17 mouse cellular contexts compared by ENCODE assay signal in genomic region chr1:76453160-76453710, GRCm38 (mm10).
"Had no signal": no experiment of that assay in that cellular context is flagged by ENCODE, and none has a peak within 500 bp of the region (broad histone marks: within the 10 kb centered on the region; RNA-seq: fewer than 3 reads in every experiment).

No protein-coding gene starts in this region.

- H3K4me2 ChIP-seq: liver, embryonic 13.5 days; neural tube, embryonic 12.5 days; neural tube, embryonic 15.5 days; stomach, embryonic 15.5 days had no signal

- H3K36me3 ChIP-seq: liver, embryonic 13.5 days; neural tube, embryonic 12.5 days; neural tube, embryonic 15.5 days; stomach, embryonic 15.5 days had no signal

- H3K27me3 ChIP-seq: liver, embryonic 13.5 days; neural tube, embryonic 12.5 days; neural tube, embryonic 15.5 days; stomach, embryonic 15.5 days had no signal

- DNase-seq: kidney, adult 2 months; kidney, postnatal 10 days; kidney, postnatal 36 days; layer of hippocampus, postnatal 36 days; liver, embryonic 13.5 days; lung, adult 2 months; lung, postnatal 14 days; lung, postnatal 4 days; right cerebral cortex, adult 18-20 months; right cerebral cortex, postnatal 14 days; spleen, adult 18-20 months; thymus, postnatal 25 days had no signal

- H3K9ac ChIP-seq: liver, embryonic 13.5 days; neural tube, embryonic 12.5 days; neural tube, embryonic 15.5 days; stomach, embryonic 15.5 days had no signal

- H3K9me3 ChIP-seq: liver, embryonic 13.5 days; neural tube, embryonic 12.5 days; neural tube, embryonic 15.5 days; stomach, embryonic 15.5 days had no signal

- H3K4me3 ChIP-seq: left cerebral cortex, adult 2 months; liver, embryonic 13.5 days; neural tube, embryonic 12.5 days; neural tube, embryonic 15.5 days; stomach, embryonic 15.5 days had no signal

- H3K4me1 ChIP-seq: liver, embryonic 13.5 days; neural tube, embryonic 12.5 days; stomach, embryonic 15.5 days had no signal

- ATAC-seq: intestine, postnatal 0 days had no signal

- H3K27ac ChIP-seq: left cerebral cortex, adult 2 months; liver, embryonic 13.5 days; neural tube, embryonic 12.5 days; neural tube, embryonic 15.5 days; stomach, embryonic 15.5 days had no signal
